Mouse (Mus musculus): Measurements from ENCODE around the gene Helz.

Gene Helz

GRCm38 (mm10) chr11:107721057-107721456, 173.3 kb downstream of the Helz start:
- no peak for DNase-seq (ENCODE audit: low spot score in 2 of 2)

GRCm38 (mm10) chr11:107724603-107725002, 176.9 kb downstream of the Helz start:
- no peak for DNase-seq (ENCODE audit: low spot score in 2 of 2)

GRCm38 (mm10) chr11:107728073-107728863, 180.5 kb downstream of the Helz start:
- DNase-seq (ENCODE audit: low spot score in 2 of 2): no peak

GRCm38 (mm10) chr11:107729141-107729540, 181.4 kb downstream of the Helz start:
- no peak for DNase-seq (ENCODE audit: low spot score in 2 of 2)

GRCm38 (mm10) chr11:107730940-107731339, 183.2 kb downstream of the Helz start:
- no peak for DNase-seq (ENCODE audit: low spot score in 2 of 2)

- DNase-seq (ENCODE audit: low spot score in 2 of 2): no peak
These were observed 183.8 kb downstream of the Helz start for GRCm38 (mm10) chr11:107731498-107731897.

- DNase-seq (ENCODE audit: low spot score in 2 of 2): peak in 1 of 2 experiments; percentile 1
These were observed 186.4 kb downstream of the Helz start for GRCm38 (mm10) chr11:107734133-107734532.

- no peak for DNase-seq (ENCODE audit: low spot score in 2 of 2)
These were observed 190.2 kb downstream of the Helz start for GRCm38 (mm10) chr11:107737886-107738285.

- DNase-seq (ENCODE audit: low spot score in 2 of 2): no peak
These were observed 190.8 kb downstream of the Helz start for GRCm38 (mm10) chr11:107738418-107739099.

- DNase-seq (ENCODE audit: low spot score in 2 of 2): no peak
These were observed 195.4 kb downstream of the Helz start for GRCm38 (mm10) chr11:107743100-107743499.

All from spleen, postnatal 36 days (tissue).